Mouse (Mus musculus): ENCODE results near the gene Tcf25. TPM values are rescaled to one million over a fixed set of nuclear protein-coding genes. Genes with fewer than 3 reads are reported as not detected.

The Tcf25 gene
- total RNA-seq, 2 experiments from 2014 or later = 565 to 596 TPM

DNA sequence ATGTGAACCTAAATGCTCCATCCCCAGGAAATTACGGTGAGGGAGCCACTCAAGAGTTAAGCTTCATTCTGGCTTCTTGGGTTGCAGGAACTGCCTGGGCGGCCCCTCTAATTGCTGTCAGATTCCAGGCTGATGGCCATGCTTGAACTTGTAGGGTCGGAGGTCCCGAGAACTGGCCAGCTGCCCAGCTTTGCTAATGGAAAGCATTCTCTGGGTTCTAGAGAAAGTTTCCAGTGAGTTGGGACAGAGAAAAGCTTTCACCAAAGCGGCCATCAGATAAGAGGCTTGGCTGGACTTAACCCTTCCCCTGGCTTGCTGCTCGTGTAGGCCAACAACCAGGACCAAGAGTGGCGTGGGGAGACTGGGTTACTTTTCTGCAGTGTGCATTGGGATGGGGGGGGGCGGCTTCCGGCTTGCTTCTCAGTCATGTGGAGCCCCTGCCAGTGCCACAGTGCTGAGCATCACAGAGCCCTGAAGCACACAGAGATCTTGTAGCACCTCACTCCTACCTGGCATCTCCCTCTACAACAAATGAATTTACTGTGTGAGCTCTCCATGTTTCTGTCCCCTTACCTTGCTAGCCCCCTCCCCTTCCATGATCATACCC lies 25.2 kb upstream of the Tcf25 start:
- no peak for DNase-seq (ENCODE audit: low spot score in 2 of 2)

GRCm38 (mm10) chr8:123349073-123349472 lies 24.5 kb upstream of the Tcf25 start:
- DNase-seq (ENCODE audit: low spot score in 2 of 2) = no peak

- no peak for DNase-seq (ENCODE audit: low spot score in 2 of 2)
Observed at GRCm38 (mm10) chr8:123352118-123352517, 21.4 kb upstream of the Tcf25 start.

DNA sequence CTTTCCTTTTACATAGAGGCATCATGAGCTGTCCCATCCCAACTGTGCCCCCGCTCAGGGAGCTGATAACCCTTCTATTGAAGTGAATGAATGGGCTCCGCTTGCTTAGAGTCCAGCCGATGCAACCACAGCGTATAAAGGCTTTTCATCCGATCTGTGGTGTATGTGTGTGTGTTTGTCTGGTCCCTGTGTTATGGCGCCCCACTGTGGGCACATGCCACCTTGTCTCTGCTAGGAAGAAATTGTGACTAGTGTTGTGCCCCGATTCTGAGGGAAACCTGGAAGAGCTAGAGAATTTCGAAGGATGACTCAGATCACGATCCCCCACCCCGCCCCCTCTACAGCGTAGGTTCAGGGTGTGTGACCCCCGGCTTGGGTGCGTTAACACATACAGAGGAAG lies 20.8 kb upstream of the Tcf25 start:
- peak; percentile 44 to 47 for DNase-seq (ENCODE audit: low spot score in 2 of 2)

- DNase-seq (ENCODE audit: low spot score in 2 of 2) = no peak
Observed at GRCm38 (mm10) chr8:123353216-123353615, 20.3 kb upstream of the Tcf25 start.

DNA sequence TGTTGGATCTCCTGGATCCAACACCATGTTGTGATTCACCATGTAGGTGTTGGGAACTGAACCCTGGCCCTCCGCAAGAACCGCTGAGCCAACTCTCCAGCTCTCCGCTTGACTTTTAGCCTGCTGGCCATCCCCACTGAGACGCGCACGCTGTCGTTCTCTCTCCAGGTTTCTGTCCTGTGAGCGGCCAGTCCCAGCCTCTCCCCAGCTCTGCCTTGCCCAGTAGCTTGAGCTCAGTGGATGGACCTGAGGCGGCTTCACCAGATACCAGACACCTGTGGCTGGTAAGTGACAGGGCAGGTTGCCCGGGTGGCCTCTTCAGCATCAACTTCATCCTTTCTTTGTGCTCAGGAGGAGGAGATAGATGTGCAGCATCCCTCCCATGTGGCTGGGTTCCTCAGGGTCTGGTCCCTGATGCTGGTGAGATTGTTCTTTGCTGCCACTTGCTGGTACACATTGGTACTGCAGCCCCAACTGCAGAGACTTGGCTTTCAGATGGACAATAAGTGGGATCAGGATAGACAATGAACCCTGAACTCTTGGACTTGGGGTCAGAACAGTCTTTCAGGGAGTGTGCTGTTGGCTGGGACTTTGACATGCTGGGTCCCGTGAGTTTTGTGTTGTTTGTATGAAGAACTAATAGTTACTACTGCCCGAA lies 12.3 kb upstream of the Tcf25 start:
- peak; percentile 84 to 86 for DNase-seq (ENCODE audit: low spot score in 2 of 2)

- peak; percentile 94 to 96 for DNase-seq (ENCODE audit: low spot score in 2 of 2)
Observed at GRCm38 (mm10) chr8:123374239-123374578, 656 bp downstream of the Tcf25 start.

GRCm38 (mm10) chr8:123375701-123376100 lies 2.1 kb downstream of the Tcf25 start:
- no peak for DNase-seq (ENCODE audit: low spot score in 2 of 2)

DNA sequence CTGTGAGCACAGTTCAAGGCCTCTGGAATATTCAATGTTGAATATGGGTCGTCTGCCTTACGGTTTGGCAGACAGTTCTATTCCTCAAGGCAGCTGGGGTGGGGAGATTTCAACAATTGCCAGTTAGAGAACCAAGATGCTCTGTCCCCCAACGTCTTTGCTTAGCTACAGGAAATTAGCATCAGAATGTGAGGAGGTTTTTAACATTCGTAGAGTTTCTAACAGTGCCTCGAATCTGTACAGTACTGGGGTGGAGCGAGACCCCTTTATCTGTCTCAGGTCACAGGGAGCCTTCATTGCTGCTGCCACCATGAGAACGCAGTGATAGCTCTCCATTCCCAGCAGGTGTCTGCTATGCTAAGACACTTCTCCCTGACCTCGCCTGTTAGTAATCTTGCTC lies 2.6 kb downstream of the Tcf25 start:
- DNase-seq (ENCODE audit: low spot score in 2 of 2) = no peak

- DNase-seq (ENCODE audit: low spot score in 2 of 2) = no peak
Observed at GRCm38 (mm10) chr8:123381711-123382110, 8.2 kb downstream of the Tcf25 start.

DNA sequence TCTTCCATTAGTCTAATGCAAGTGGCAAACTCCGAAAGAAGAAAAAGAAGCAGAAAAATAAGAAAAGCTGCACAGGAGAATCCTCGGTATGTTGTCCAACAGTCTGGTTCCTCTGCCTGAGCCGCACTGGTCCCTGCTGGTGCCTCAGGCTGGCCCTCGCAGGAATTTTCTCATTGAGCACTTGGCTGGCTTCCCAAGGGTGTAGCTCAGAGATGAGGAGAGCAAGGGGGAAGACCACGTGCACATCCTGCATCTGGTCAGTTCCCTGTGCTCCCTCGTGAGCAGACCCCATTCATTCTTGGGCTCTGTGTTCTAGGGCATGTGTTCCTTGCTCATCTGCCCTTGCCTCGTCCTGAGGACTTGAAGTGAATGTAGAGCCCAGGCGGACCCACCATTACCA lies 9.0 kb downstream of the Tcf25 start:
- no peak for DNase-seq (ENCODE audit: low spot score in 2 of 2)

- DNase-seq (ENCODE audit: low spot score in 2 of 2) = no peak
Observed at GRCm38 (mm10) chr8:123384883-123385540, 11.5 kb downstream of the Tcf25 start.

GRCm38 (mm10) chr8:123387041-123387440 lies 13.5 kb downstream of the Tcf25 start:
- no peak for DNase-seq (ENCODE audit: low spot score in 2 of 2)

DNA sequence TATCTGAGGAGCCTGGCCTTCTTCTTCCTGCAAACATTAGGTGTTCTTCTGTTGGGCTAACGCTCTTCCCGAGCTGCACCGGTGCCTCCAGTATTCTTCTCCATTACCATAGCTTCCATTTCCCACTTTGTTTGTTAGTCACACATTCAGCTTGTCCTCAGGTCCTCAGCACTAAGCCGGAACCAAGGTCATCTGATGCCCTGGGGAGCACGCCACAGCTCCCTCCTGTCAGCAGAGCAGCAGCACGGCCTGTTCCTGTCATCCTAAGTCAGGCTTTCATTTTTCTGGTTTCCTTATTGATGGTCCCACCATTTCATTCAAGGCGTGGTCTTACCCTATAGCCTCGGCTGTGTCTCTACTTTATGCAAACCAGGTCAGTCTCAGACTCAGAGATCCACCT lies 14.2 kb downstream of the Tcf25 start:
- DNase-seq (ENCODE audit: low spot score in 2 of 2) = no peak

- no peak for DNase-seq (ENCODE audit: low spot score in 2 of 2)
Observed at GRCm38 (mm10) chr8:123389026-123389425, 15.5 kb downstream of the Tcf25 start.

- DNase-seq (ENCODE audit: low spot score in 2 of 2) = no peak
Observed at GRCm38 (mm10) chr8:123398308-123398707, 24.8 kb downstream of the Tcf25 start.

GRCm38 (mm10) chr8:123401936-123402335 lies 28.4 kb downstream of the Tcf25 start:
- DNase-seq (ENCODE audit: low spot score in 2 of 2) = no peak

- no peak for DNase-seq (ENCODE audit: low spot score in 2 of 2)
Observed at GRCm38 (mm10) chr8:123402730-123403326, 29.3 kb downstream of the Tcf25 start.

DNA sequence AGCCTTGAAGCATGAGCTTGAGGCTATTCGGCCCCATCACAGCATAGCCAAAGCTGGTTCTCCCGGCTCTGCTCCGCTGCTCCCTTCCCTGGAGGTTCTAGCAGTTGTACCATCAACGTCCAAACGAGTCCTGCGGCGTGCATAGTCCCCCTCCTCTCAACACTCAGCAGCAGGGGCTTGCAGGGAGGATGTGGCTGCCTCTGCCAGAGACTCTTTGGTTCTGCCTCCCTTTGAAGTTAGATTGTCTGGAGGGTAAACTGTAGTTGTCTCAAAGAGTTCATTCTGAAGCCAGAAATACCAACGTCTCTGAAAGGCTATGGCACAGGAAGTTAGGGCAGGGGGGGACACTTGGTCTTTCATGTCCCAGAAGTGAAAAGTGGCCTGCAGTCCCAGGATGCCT lies 31.0 kb downstream of the Tcf25 start:
- no peak for DNase-seq (ENCODE audit: low spot score in 2 of 2)

- peak; percentile 67 to 69 for DNase-seq (ENCODE audit: low spot score in 2 of 2)
Observed at GRCm38 (mm10) chr8:123406786-123407185, 33.2 kb downstream of the Tcf25 start, which contains the start of gene Mc1r. Gene Mc1r (plus strand): TSS chr8:123407107.

GRCm38 (mm10) chr8:123407612-123408011 lies 34.1 kb downstream of the Tcf25 start:
- DNase-seq (ENCODE audit: low spot score in 2 of 2) = no peak
